Mouse (Mus musculus): ENCODE measurements at regions not wholly inside any gene's neighbourhood (a gene's known extent, or its start where the extent isn't known, plus 50 kb on each side); places are given as distances from the start of the nearest gene placed in this dataset.

- peaks cover 3% of the 10 kb centered on the region for H3K4me1 ChIP-seq (ENCODE audit: control insufficient read depth, insufficient read depth, low read length)
- H3K4me3 ChIP-seq (ENCODE audit: control insufficient read depth, low read depth, low read length) = no peak overlapping the region
- TF ChIP-seq POLR2A (IDR thresholded peaks at IDR 0.05; ENCODE audit: control insufficient read depth, low read depth, low read length) (no peak), CTCF (IDR thresholded peaks at IDR 0.05; ENCODE audit: control insufficient read depth, insufficient read depth, insufficient replicate concordance, low read depth, low read length) (no peak)
These were observed 151.9 kb downstream of the Qrsl1 start for GRCm38 (mm10) chr10:43749496-43750110.

GRCm38 (mm10) chr10:43750401-43750800, 151.1 kb downstream of the Qrsl1 start:
- Histone ChIP-seq H3K36me3 (ENCODE audit: control insufficient read depth, insufficient read depth, low read length) (no peaks in the 10 kb centered on the region), H3K4me3 (ENCODE audit: control insufficient read depth, low read depth, low read length) (no peak overlapping the region), H3K4me1 (ENCODE audit: control insufficient read depth, insufficient read depth, low read length) (peaks cover 3% of the 10 kb centered on the region), H3K27me3 (ENCODE audit: control insufficient read depth, insufficient read depth, low read length) (no peaks in the 10 kb centered on the region), H3K27ac (ENCODE audit: control insufficient read depth, insufficient read depth, low read depth, low read length) (no peak overlapping the region)
- TF ChIP-seq POLR2A (IDR thresholded peaks at IDR 0.05; ENCODE audit: control insufficient read depth, low read depth, low read length) (no peak), CTCF (IDR thresholded peaks at IDR 0.05; ENCODE audit: control insufficient read depth, insufficient read depth, insufficient replicate concordance, low read depth, low read length) (no peak)

More at GRCm38 (mm10) chr10:43749496-43750110, 151.9 kb downstream of the Qrsl1 start:
- no peaks in the 10 kb centered on the region for H3K27me3 ChIP-seq (ENCODE audit: control insufficient read depth, insufficient read depth, low read length)
- H3K27ac ChIP-seq (ENCODE audit: control insufficient read depth, insufficient read depth, low read depth, low read length) = no peak overlapping the region
- no peaks in the 10 kb centered on the region for H3K36me3 ChIP-seq (ENCODE audit: control insufficient read depth, insufficient read depth, low read length)

DNA sequence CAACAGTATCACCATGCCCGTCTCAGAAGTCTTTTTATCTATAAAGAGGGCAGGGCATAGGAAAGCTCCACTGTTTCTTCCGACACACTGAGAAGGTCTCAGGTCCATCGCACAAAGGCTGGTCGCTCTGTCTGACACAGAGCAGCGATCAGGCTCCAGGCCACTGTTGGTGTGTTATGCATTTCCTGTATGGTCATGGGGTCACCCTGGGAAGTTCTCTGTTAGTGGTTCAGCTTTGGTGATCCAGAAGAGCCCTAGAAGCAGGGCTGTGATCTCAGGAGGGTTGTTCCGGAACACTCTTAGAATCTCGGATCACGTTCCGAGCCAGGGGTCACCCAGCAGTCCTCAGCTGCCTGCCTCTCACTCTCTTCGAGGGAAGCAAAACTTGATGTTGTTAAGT, 150.7 kb downstream of the Qrsl1 start:
- TF ChIP-seq POLR2A (IDR thresholded peaks at IDR 0.05; ENCODE audit: control insufficient read depth, low read depth, low read length) (no peak), CTCF (IDR thresholded peaks at IDR 0.05; ENCODE audit: control insufficient read depth, insufficient read depth, insufficient replicate concordance, low read depth, low read length) (no peak)
- Histone ChIP-seq H3K27ac (ENCODE audit: control insufficient read depth, insufficient read depth, low read depth, low read length) (no peak overlapping the region), H3K4me3 (ENCODE audit: control insufficient read depth, low read depth, low read length) (no peak overlapping the region), H3K27me3 (ENCODE audit: control insufficient read depth, insufficient read depth, low read length) (no peaks in the 10 kb centered on the region), H3K36me3 (ENCODE audit: control insufficient read depth, insufficient read depth, low read length) (no peaks in the 10 kb centered on the region), H3K4me1 (ENCODE audit: control insufficient read depth, insufficient read depth, low read length) (peaks cover 3% of the 10 kb centered on the region)

GRCm38 (mm10) chr10:43751881-43752675, 149.5 kb downstream of the Qrsl1 start:
- peaks cover 3% of the 10 kb centered on the region for H3K4me1 ChIP-seq (ENCODE audit: control insufficient read depth, insufficient read depth, low read length)
- TF ChIP-seq POLR2A (IDR thresholded peaks at IDR 0.05; ENCODE audit: control insufficient read depth, low read depth, low read length) (no peak), CTCF (IDR thresholded peaks at IDR 0.05; ENCODE audit: control insufficient read depth, insufficient read depth, insufficient replicate concordance, low read depth, low read length) (no peak)
- no peaks in the 10 kb centered on the region for H3K36me3 ChIP-seq (ENCODE audit: control insufficient read depth, insufficient read depth, low read length)
- no peaks in the 10 kb centered on the region for H3K27me3 ChIP-seq (ENCODE audit: control insufficient read depth, insufficient read depth, low read length)
- no peak overlapping the region for H3K27ac ChIP-seq (ENCODE audit: control insufficient read depth, insufficient read depth, low read depth, low read length)
- H3K4me3 ChIP-seq (ENCODE audit: control insufficient read depth, low read depth, low read length) = no peak overlapping the region

DNA sequence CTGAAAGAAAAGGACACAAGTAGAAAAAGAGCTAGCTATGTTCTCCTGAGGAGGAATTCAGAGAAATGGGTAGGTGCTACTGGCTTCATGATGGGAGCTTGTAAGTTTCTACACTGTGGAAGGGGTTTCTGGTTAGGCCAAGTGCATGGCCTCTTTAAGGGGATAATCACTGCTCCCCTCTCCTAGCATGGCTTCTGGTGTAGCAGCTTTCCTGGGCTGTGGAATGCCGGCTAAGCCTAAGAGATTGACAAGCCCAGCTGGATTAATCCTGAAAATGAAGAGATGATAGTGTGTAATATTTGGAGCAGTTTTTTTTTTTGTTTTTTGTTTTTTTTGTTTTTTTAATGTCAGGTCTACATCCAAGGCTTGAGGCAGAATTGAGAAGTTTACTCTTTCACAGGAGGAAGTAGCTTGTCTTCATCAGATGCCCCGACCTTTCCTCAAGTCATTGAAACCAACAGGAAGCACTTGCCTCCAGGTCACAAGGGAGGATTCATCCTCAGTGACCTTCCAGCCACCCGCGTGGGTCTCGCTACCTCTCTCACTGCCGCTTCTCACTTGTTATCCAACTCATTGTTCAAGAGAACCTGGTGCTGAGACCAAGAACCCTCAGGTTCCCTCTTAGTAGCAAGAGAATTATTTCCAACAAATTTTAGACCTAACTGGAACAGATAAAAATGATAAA, 144.5 kb downstream of the Qrsl1 start:
- H3K4me1 ChIP-seq (ENCODE audit: control insufficient read depth, insufficient read depth, low read length) = no peaks in the 10 kb centered on the region
- no peaks in the 10 kb centered on the region for H3K36me3 ChIP-seq (ENCODE audit: control insufficient read depth, insufficient read depth, low read length)
- H3K27ac ChIP-seq (ENCODE audit: control insufficient read depth, insufficient read depth, low read depth, low read length) = no peak overlapping the region
- no peak overlapping the region for H3K4me3 ChIP-seq (ENCODE audit: control insufficient read depth, low read depth, low read length)
- no peaks in the 10 kb centered on the region for H3K27me3 ChIP-seq (ENCODE audit: control insufficient read depth, insufficient read depth, low read length)
- no peak for TF ChIP-seq POLR2A (IDR thresholded peaks at IDR 0.05; ENCODE audit: control insufficient read depth, low read depth, low read length)

DNA sequence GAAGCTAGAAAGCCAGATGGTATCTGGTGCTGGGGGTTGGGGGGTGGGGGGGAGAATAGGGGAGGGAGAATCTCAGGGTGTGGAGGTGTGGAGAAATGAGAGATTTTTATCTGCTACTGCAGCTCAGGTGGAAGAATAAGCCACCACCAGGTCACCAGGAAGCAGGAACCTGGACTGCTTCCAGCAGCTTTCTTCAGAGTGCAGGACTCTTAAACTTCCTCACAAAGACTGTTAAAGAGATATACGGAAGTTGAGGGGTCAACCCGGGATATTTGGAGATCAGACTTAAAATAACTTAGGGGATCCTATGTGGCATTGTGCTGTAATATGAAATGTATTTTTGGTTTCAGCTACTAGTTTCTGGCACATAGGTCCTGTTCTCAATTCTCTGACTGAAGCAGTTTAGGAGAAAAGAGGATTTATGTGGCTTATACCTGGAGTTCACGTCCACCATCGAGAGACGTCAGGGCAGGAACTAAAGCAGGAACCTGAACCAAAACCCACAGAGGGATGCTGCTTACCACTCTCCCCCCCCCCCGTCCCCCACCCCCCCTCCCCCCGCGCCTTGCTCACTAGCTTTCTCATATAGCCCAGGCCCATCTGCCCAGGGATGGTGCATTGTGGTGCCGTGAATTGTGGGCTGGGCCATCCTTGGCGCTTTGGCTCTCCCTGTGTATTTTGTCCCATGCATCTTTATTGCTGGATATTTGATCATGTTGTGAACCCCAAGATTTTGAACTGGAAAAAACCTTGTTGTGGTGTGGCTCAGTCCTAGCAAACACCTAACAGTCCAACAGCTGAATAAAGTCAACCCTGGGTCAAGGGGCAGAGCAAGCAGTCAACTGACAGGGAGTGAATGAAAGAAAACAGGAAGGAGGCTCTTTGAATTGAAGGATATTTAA, 143.2 kb downstream of the Qrsl1 start:
- Histone ChIP-seq H3K4me3 (ENCODE audit: control insufficient read depth, low read depth, low read length) (no peak overlapping the region), H3K27me3 (ENCODE audit: control insufficient read depth, insufficient read depth, low read length) (no peaks in the 10 kb centered on the region), H3K27ac (ENCODE audit: control insufficient read depth, insufficient read depth, low read depth, low read length) (no peak overlapping the region), H3K36me3 (ENCODE audit: control insufficient read depth, insufficient read depth, low read length) (no peaks in the 10 kb centered on the region), H3K4me1 (ENCODE audit: control insufficient read depth, insufficient read depth, low read length) (no peaks in the 10 kb centered on the region)
- TF ChIP-seq CTCF (IDR thresholded peaks at IDR 0.05; ENCODE audit: control insufficient read depth, insufficient read depth, insufficient replicate concordance, low read depth, low read length) (no peak), POLR2A (IDR thresholded peaks at IDR 0.05; ENCODE audit: control insufficient read depth, low read depth, low read length) (no peak)
